Comparison of ENCODE assay signal across 8 mouse cellular contexts in genomic region chr5:23386562-23387312, GRCm38 (mm10). TPM values are rescaled to one million over a fixed set of nuclear protein-coding genes. Genes with fewer than 3 reads are reported as not detected.
DNase-seq lines count a peak whose midpoint lies in the region; ATAC-seq and TF ChIP-seq lines count a peak whose summit lies in the region.

No protein-coding gene starts in this region.

- peaks cover 2% of the 10 kb centered on the region; the same call in 1 of the 2 replicates for H3K4me1 ChIP-seq in cortical plate, adult 2 months (ENCODE audit: control insufficient read depth, insufficient read depth, low read length)

- H3K4me3 ChIP-seq in cortical plate, adult 2 months (ENCODE audit: insufficient read depth, low read length) = peak overlapping the region; percentile 25

- H3K27ac ChIP-seq in cortical plate, adult 2 months (ENCODE audit: insufficient read depth, low read length) = no peak overlapping the region

- peak; percentile 99 for DNase-seq in T-cell, adult 2 months (ENCODE audit: low spot score)
- peak; percentile 78 for DNase-seq in gastrocnemius, postnatal 10 days
- DNase-seq in induced T-regulatory cell, adult 2 months (ENCODE audit: low read depth) = peak; percentile 97
- peak; percentile 64 to 86 for DNase-seq in left cerebral cortex, adult 8-10 months (ENCODE audit: low spot score in 2 of 2)
- DNase-seq in right cerebral cortex, adult 2 months (ENCODE audit: low spot score in 2 of 2) = peak; percentile 78 to 82
- DNase-seq in urinary bladder, postnatal 4 days (ENCODE audit: low spot score in 2 of 2) = peak; percentile 75 to 77

- peak; percentile 85 for TF ChIP-seq POLR2A in cortical plate, adult 2 months (IDR thresholded peaks at IDR 0.05; ENCODE audit: extremely low read depth, insufficient read depth, low read length)

- TF ChIP-seq CTCF in cortical plate, adult 2 months (IDR thresholded peaks at IDR 0.05; ENCODE audit: extremely low read depth, insufficient read depth, low read length) = no peak

- ATAC-seq in megakaryocyte, adult 5-6 weeks (ENCODE audit: poor library complexity, severe bottlenecking) = peak; percentile 96

RNA-seq across cellular contexts. Expression of gene Kmt2e, which starts 47.5 kb away (rescaled TPM):
- 44.0 and 44.7 TPM in 2 replicates for polyA plus RNA-seq in cortical plate, adult 2 months (2012; rRNA removed)
- 10 to 100 TPM; 33.1 to 45.6 TPM for total RNA-seq in gastrocnemius, postnatal 10 days (2021)
- 100 to 1,000 TPM in 3 of 4 experiments, 10 to 100 TPM in 1; 95.8 to 105 (median 101) TPM for total RNA-seq in left cerebral cortex, adult 8-10 months (2022)
- 148 and 158 TPM in 2 replicates for total RNA-seq in megakaryocyte, adult 5-6 weeks (2015)
- 63.3 and 69.2 TPM in 2 replicates for total RNA-seq in megakaryocyte, adult 5-6 weeks (2017)
